Mouse (Mus musculus) liver, embryonic 12.5 days (tissue): ENCODE measurements around the gene Cdc5l. TPM values are rescaled to one million over a fixed set of nuclear protein-coding genes. Genes with fewer than 3 reads are reported as not detected.
"Not testable (repeated sequence)": the region's sequence is repeated elsewhere in the genome, so short reads cannot be mapped to it uniquely, and the experiment has no call there.

Experiments used
- ATAC-seq: fragments of 200-750 bp; cut with Nextera tagmentation; 2 replicates; pipeline ENCODE4 v1.8.0; 2017; ENCODE audit warnings: moderate number of reproducible peaks, mild to moderate bottlenecking, moderate library complexity
- H3K27ac ChIP-seq: fragments of 300-500 bp; sonication (generic); 2 replicates; pipeline ENCODE4 v1.5.1; 2016; ENCODE audit warnings: mild to moderate bottlenecking
- H3K27me3 ChIP-seq: fragments of 300-500 bp; sonication (generic); replicated peaks from 2 replicates; pipeline ENCODE4 v1.6.1; 2016; ENCODE audit warnings: mild to moderate bottlenecking, moderate library complexity
- H3K36me3 ChIP-seq: fragments of 300-500 bp; sonication (generic); 2 replicates; pipeline ENCODE4 v1.6.1; 2016; ENCODE audit warnings: mild to moderate bottlenecking, moderate library complexity
- H3K4me1 ChIP-seq: fragments of 300-500 bp; sonication (generic); 2 replicates; pipeline ENCODE4 v1.6.1; 2016
- H3K4me2 ChIP-seq: fragments of 300-500 bp; sonication (generic); 2 replicates; pipeline ENCODE4 v1.6.1; 2016; ENCODE audit warnings: mild to moderate bottlenecking, moderate library complexity
- H3K4me3 ChIP-seq: fragments of 300-500 bp; sonication (generic); 2 replicates; pipeline ENCODE4 v1.5.1; 2016; ENCODE audit warnings: mild to moderate bottlenecking, moderate library complexity
- H3K9ac ChIP-seq: fragments of 300-500 bp; sonication (generic); 2 replicates; pipeline ENCODE4 v1.6.1; 2016; ENCODE audit warnings: mild to moderate bottlenecking, moderate library complexity
- H3K9me3 ChIP-seq: fragments of 300-500 bp; sonication (generic); replicated peaks from 2 replicates; pipeline ENCODE4 v1.6.1; 2016; ENCODE audit warnings: mild to moderate bottlenecking, moderate library complexity
- WGBS: fragments of 180-500 bp; shearing (Covaris S2); methylation state at CpG from one replicate; pipeline ENCODE4 v1.1.7; 2016; ENCODE audit not compliant: insufficient replicate concordance; 5-methylcytosine and 5-hydroxymethylcytosine counted together
- polyA plus RNA-seq: library from polyadenylated mRNA; unstranded; fragments of >200 nt; fragmentation: Nextera tagmentation; extraction: Ambion mirVana; gene quantifications from 2 replicates; pipeline ENCODE4 v1.2.1, GENCODE M21; 2016

The Cdc5l gene
- polyA plus RNA-seq, 1 experiment from 2014 or later: 39.3 TPM

DNA sequence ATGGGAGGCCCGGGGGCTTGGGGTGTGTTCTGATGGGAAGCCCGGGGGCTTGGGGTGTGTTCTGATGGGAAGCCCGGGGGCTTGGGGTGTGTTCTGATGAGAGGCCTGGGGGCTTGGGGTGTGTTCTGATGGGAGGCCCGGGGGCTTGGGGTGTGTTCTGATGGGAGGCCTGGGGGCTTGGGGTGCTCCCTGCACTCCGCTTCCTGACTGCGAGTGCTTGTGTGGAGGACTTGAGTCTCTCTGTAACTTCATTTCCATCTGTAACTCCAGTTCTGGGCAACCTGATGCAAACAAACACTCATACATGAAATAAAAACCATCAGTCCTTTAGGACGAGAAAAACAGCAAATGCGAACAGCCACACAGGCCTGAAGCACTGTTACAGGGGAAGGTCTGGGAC lies 25.5 kb upstream of the Cdc5l start:
- H3K4me1 ChIP-seq: no peaks in the 10 kb centered on the region
- H3K4me2 ChIP-seq: no peak overlapping the region
- H3K9ac ChIP-seq: no peak overlapping the region
- H3K4me3 ChIP-seq: no peak overlapping the region
- 67% methylated on average over 7 of the region's 8 CpGs for WGBS
- no peaks in the 10 kb centered on the region for H3K27me3 ChIP-seq
- no peak for ATAC-seq
- no peaks in the 10 kb centered on the region for H3K36me3 ChIP-seq
- H3K27ac ChIP-seq: no peak overlapping the region
- no peaks in the 10 kb centered on the region for H3K9me3 ChIP-seq

DNA sequence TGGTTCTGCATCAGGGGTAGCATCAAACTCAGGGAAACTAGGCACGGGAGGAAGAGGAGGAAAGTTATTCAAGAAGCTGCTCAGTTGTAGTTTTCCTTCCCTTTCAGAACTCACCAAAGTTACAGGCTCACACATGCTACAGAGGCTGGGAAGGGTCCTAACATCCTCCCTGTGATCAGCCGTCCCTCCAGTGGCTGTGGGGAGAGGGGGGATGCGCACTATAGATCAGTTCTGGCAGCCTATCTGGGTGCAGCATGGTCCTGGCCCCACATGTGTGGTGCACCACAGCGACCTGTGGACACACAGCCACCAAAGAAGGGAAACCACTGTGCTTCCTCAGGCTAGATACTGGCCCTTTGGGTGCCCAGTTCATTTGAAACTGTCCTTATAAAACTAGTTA lies 25.0 kb upstream of the Cdc5l start:
- Histone ChIP-seq H3K9me3 (no peaks in the 10 kb centered on the region), H3K36me3 (no peaks in the 10 kb centered on the region), H3K9ac (no peak overlapping the region), H3K4me2 (no peak overlapping the region), H3K4me3 (no peak overlapping the region), H3K27me3 (no peaks in the 10 kb centered on the region), H3K27ac (no peak overlapping the region), H3K4me1 (no peaks in the 10 kb centered on the region)
- no peak for ATAC-seq
- WGBS: 54% methylated on average over 4 of the region's 4 CpGs

DNA sequence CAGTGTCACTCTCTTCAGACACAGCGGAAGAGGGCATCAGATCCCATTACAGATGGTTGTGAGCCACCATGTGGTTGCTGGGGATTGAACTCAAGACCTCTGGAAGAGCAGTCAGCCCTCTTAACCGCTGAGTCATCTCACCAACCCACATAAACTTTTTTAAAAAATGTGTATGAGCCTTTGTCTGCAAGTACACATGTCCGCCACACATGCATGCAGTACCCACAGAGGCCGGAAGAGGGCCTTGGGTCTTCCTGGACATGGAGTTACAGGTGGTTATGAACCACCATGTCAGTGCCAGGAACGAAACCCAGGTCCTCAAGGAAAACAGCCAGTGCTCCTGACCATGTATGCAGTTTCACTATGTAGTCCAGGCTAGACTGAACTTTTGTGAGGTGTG lies 23.9 kb upstream of the Cdc5l start:
- H3K9ac ChIP-seq: no peak overlapping the region
- no peaks in the 10 kb centered on the region for H3K27me3 ChIP-seq
- no peaks in the 10 kb centered on the region for H3K9me3 ChIP-seq
- no peak overlapping the region for H3K4me3 ChIP-seq
- H3K4me2 ChIP-seq: no peak overlapping the region
- 72% methylated on average over 5 of the region's 5 CpGs for WGBS
- no peaks in the 10 kb centered on the region for H3K4me1 ChIP-seq
- ATAC-seq: no peak
- H3K36me3 ChIP-seq: no peaks in the 10 kb centered on the region
- H3K27ac ChIP-seq: no peak overlapping the region

DNA sequence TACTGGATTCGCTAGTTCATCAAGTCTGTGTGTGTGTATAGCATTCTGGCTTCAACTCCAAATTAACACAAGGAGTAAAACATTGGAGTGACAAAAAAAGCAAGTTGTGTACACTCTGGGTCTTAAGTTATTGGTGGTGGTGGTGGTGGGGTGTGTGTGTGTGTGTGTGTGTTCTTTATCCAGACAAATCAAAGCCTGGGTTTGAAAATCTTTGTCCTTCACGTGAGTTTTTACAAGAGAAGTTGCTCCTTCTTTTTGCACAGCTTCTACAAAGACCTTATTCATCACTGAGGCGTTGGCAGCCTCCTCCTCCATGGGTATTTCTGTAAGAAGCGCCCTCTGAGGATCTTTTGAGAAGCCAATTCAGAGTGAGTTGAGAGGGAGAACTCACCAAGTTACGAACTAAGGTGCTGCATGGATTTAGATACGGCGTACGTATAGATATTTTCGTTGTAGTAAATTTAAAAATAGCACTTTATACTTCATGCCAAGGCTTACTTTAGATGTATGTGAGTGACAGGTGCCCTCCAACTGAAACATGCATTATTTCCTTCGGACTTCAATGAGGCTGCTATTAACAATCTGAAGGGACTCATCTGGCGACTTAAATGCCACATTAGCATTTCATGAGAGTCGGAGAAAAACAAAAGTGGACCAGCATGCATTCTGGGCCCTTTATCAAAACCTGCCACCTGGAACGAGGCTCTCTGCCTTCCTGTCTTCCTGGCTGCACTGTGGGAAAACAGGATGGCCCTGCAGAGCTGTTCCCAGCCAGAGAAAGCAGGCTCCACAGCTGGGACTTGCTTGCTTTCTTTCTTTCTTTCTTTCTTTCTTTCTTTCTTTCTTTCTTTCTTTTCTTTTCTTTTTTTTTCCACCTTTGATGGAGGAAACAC lies 23.0 kb upstream of the Cdc5l start:
- H3K27ac ChIP-seq: no peak overlapping the region
- no peaks in the 10 kb centered on the region for H3K36me3 ChIP-seq
- 64% methylated on average over 13 of the region's 13 CpGs for WGBS
- no peak overlapping the region for H3K9ac ChIP-seq
- no peaks in the 10 kb centered on the region for H3K27me3 ChIP-seq
- ATAC-seq: no peak
- H3K9me3 ChIP-seq: no peaks in the 10 kb centered on the region
- H3K4me3 ChIP-seq: no peak overlapping the region
- H3K4me1 ChIP-seq: no peaks in the 10 kb centered on the region
- no peak overlapping the region for H3K4me2 ChIP-seq

DNA sequence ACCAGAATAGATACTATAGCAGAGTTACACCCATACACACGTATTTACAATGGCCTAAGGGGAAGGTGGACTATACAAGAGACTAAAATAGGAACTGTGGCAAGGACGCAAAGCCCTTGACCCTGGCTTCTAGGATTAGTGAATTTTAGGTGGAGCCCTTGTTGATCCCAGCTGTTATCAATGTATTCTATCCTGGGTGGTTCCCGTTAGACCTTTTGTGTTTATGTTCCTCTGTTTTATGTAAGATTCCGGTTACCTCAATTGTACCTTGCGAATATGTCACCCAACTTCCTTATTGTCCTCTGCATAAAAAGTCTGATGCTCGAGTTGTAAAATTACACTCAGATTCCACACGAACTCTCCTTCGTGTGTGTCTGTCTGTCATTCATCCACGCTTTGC lies 22.2 kb upstream of the Cdc5l start:
- H3K9me3 ChIP-seq: not testable (repeated sequence)

DNA sequence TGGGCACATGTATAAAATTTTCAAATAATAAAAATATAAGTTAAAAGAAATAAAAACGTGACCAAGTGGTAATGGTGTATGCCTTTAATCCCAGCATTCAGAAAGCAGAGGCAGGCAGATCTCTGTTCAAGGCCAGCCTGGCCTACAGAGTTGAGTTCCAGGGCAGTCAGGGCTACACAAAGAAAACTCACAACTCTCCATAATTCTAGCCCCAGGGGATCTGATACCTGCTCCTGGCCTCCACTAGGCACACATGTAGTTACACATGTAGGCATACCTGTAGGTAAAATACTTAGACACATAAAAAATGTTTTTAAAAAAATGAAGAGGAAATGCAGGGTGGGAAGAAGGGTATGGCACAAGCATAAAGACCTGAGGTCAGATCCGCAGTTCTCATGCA lies 21.3 kb upstream of the Cdc5l start:
- Histone ChIP-seq H3K9ac (no peak overlapping the region), H3K36me3 (no peaks in the 10 kb centered on the region), H3K4me1 (no peaks in the 10 kb centered on the region), H3K27me3 (no peaks in the 10 kb centered on the region), H3K4me3 (no peak overlapping the region), H3K9me3 (no peaks in the 10 kb centered on the region), H3K4me2 (no peak overlapping the region), H3K27ac (no peak overlapping the region)
- ATAC-seq: no peak
- 74% methylated on average over 2 of the region's 2 CpGs for WGBS

More for the DNA sequence above, 22.2 kb upstream of the Cdc5l start:
- ATAC-seq, H3K9ac ChIP-seq, H3K27me3 ChIP-seq, H3K4me2 ChIP-seq, H3K4me3 ChIP-seq, H3K27ac ChIP-seq, H3K4me1 ChIP-seq, H3K36me3 ChIP-seq: not testable (repeated sequence)
- WGBS: 67% methylated on average over 9 of the region's 9 CpGs

DNA sequence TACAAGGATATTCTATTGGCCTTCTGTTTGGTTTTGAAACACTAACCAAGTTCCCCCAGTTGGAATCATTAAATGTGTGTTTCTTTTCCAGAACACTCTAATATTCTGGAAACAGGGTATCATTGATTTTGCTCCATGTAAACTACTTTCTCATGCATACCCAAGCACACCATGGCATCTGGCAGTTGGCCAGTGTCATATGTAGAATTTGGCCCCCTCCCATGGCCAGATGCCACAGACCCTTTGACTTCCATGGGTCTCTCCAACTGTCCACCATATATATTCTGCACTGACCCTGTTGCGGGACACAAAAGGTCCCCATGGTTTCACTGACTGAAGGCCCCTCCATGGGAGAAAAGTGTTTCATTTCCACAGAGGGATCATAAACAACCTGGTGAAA lies 18.7 kb upstream of the Cdc5l start:
- Histone ChIP-seq H3K9me3 (no peaks in the 10 kb centered on the region), H3K4me1 (no peaks in the 10 kb centered on the region), H3K4me3 (no peak overlapping the region), H3K27ac (no peak overlapping the region), H3K27me3 (no peaks in the 10 kb centered on the region), H3K9ac (no peak overlapping the region), H3K36me3 (0 out of 2 replicates have a peak, but pooled peaks cover 3% of the 10 kb centered on the region), H3K4me2 (no peak overlapping the region)
- no peak for ATAC-seq
- WGBS: 82% methylated on average over 1 of the region's 1 CpGs

DNA sequence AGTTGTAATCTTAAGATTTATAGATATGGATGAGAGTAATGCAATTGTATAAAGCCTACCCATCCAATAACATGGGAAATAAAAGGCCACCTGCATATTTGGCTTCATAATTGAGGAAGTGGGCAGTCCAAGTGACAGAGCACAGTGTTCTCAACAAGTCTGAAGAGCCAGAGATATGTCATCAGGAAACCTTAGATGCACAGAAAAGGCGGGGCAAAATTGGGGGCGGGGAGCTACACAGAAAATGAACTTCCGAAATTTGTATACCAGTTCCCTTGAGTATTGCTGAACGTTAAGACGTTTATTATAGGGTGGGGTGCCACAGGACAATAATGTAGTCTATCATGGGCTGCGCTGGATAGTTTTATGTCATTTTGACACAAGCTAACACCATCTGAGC lies 16.6 kb upstream of the Cdc5l start:
- no peak overlapping the region for H3K4me3 ChIP-seq
- WGBS: 58% methylated on average over 6 of the region's 6 CpGs

DNA sequence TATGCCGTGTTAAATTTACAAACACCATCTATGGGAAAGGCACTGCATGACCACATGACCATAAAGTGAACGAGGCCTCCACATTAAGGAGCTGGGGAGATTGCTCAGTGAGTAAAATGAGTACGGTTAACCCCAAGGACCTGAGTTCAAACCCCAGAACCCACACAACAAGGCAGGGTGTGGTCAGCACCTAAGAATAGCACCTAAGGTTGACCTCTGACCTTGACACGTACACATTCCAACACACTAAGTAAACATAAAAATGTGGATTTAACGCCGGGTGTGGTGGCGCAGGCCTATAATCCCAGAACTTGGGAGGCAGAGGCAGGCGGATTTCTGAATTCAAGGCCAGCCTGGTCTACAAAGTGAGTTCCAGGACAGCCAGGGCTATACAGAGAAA lies 16.0 kb upstream of the Cdc5l start:
- Histone ChIP-seq H3K27ac (no peak overlapping the region), H3K9ac (no peak overlapping the region), H3K36me3 (0 out of 2 replicates have a peak, but pooled peaks cover 3% of the 10 kb centered on the region), H3K4me1 (no peaks in the 10 kb centered on the region), H3K4me3 (no peak overlapping the region), H3K4me2 (no peak overlapping the region), H3K9me3 (no peaks in the 10 kb centered on the region), H3K27me3 (no peaks in the 10 kb centered on the region)
- no peak for ATAC-seq
- 87% methylated on average over 8 of the region's 8 CpGs for WGBS

More for the DNA sequence above, 16.6 kb upstream of the Cdc5l start:
- no peak overlapping the region for H3K4me2 ChIP-seq
- H3K27me3 ChIP-seq: no peaks in the 10 kb centered on the region
- no peaks in the 10 kb centered on the region for H3K9me3 ChIP-seq
- 0 out of 2 replicates have a peak, but pooled peaks cover 3% of the 10 kb centered on the region for H3K36me3 ChIP-seq
- H3K9ac ChIP-seq: no peak overlapping the region
- H3K27ac ChIP-seq: no peak overlapping the region
- no peaks in the 10 kb centered on the region for H3K4me1 ChIP-seq
- ATAC-seq: no peak

DNA sequence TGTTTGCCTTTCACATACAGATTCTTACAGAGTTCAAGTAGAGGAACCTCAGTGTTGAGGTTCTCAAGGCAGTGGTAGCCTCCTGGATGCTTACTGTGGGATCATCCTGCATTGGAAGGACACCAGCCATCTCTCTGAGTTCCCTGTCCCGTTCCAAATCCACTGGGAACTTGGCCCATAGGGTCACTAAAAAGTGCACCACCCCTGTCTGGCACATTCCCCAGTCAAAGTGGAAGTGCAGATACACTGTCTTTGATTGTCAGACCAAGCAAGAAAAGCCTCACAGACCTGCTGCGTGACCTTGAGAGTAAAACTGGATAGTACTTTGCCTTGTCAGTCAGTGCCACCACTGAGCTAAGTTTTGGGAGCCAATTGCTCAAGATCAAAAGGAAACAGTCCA lies 13.5 kb upstream of the Cdc5l start:
- 66% methylated on average over 2 of the region's 2 CpGs for WGBS
- ATAC-seq: no peak
- H3K27me3 ChIP-seq: no peaks in the 10 kb centered on the region

DNA sequence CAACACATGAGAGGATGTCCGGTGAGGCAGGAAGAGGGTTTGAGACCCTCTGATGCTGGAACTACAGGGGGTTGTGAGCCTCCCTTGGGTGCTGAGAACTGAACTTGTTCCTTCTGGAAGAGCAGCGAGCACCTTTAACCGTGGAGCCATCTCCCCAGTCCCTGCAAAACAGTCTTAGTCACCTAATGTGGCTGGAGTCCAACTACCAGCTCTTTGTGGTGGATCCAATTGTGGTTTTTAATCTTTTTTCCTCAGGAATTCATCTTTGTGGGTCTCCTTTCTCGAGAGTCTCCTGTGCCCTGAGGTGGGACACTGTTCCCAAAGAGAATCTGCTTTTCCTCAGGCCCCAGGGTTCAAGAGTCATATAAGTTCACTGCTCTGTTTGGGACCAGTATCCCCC lies 12.4 kb upstream of the Cdc5l start:
- no peak overlapping the region for H3K9ac ChIP-seq
- no peak for ATAC-seq
- H3K9me3 ChIP-seq: no peaks in the 10 kb centered on the region
- no peak overlapping the region for H3K4me3 ChIP-seq
- no peak overlapping the region for H3K4me2 ChIP-seq
- WGBS: 70% methylated on average over 4 of the region's 4 CpGs
- H3K4me1 ChIP-seq: no peaks in the 10 kb centered on the region
- 0 out of 2 replicates have a peak, but pooled peaks cover 3% of the 10 kb centered on the region for H3K36me3 ChIP-seq
- no peak overlapping the region for H3K27ac ChIP-seq
- H3K27me3 ChIP-seq: no peaks in the 10 kb centered on the region

More for the DNA sequence above, 13.5 kb upstream of the Cdc5l start:
- H3K4me1 ChIP-seq: no peaks in the 10 kb centered on the region
- H3K9ac ChIP-seq: no peak overlapping the region
- H3K9me3 ChIP-seq: no peaks in the 10 kb centered on the region
- H3K36me3 ChIP-seq: 0 out of 2 replicates have a peak, but pooled peaks cover 3% of the 10 kb centered on the region
- H3K4me2 ChIP-seq: no peak overlapping the region
- no peak overlapping the region for H3K27ac ChIP-seq
- no peak overlapping the region for H3K4me3 ChIP-seq

DNA sequence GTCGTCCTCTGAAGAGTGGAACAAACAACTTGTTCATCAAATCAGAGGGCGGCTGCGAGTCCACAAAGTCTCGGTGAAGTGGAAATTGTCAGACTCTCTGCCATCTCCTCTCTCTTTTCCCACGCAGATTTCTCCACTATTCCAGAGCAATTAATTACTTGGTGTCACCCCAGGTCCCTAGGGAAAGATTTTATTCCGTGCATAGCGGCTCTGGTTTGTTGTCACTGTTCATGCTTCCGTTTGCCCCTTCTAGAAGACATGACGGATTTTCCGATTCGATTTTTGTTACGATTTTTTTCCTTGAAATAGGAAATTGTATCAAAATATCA lies 689 bp upstream of the Cdc5l start:
- Histone ChIP-seq H3K27ac (peak overlapping the region; percentile 93), H3K9ac (peak overlapping the region; percentile 95), H3K36me3 (peaks cover 11% of the 10 kb centered on the region; the same call in 1 of the 2 replicates), H3K4me3 (peak overlapping the region; percentile 96), H3K4me1 (peaks cover 31% of the 10 kb centered on the region), H3K27me3 (no peaks in the 10 kb centered on the region), H3K9me3 (no peaks in the 10 kb centered on the region), H3K4me2 (peak overlapping the region; percentile 89)
- no peak for ATAC-seq
- 6% methylated on average over 12 of the region's 12 CpGs for WGBS
